Mouse (Mus musculus) stomach, postnatal 0 days (tissue): ENCODE measurements around the gene Nrxn3.

Experiments used
- CTCF ChIP-seq: IDR thresholded peaks from 2 replicates; pipeline ENCODE4 v1.5.1; 2016; ENCODE audit warnings: antibody characterized with exemption, low read depth, mild to moderate bottlenecking, moderate library complexity
- EP300 ChIP-seq: optimal IDR thresholded peaks from 2 replicates; pipeline ENCODE3; 2016; ENCODE audit warnings: antibody characterized with exemption

DNA sequence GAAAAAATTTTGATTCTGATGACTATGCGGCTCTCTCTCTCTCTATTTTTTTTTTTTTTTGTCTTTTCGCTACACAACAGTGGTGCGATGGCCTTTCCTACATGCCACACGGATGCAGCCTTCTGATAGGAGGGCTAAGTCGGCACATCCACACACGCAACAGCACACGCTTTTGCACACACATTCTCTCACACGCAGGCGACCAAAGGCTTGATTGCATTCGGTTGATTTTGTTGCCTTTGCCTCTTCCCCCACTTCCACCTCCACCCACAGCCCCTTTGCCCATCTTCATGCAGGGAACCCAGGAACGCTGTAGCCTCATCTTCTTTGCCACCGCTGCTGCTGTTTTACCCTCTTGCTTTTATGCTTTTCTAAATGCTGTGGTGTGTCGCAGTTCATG is 3.6 kb downstream of the Nrxn3 start:
- TF ChIP-seq CTCF (no peak), EP300 (no peak)
